Mouse (Mus musculus) thymus, postnatal 10 days (tissue): ENCODE measurements around the gene Prdm10.
A peak's percentile ranks its signal among the peaks of the same experiment; 100 is the strongest.

Source experiments
- DNase-seq, 2 experiments: peaks; one replicate each; pipeline ENCODE4 v3.0.0; 2021; ENCODE audit warnings: low spot score in 2 of 2

Gene Prdm10

GRCm38 (mm10) chr9:31262226-31263105 lies 17.9 kb upstream of the Prdm10 start:
- no peak for DNase-seq

- DNase-seq: no peak
Observed at GRCm38 (mm10) chr9:31266013-31266659, 14.2 kb upstream of the Prdm10 start.

- no peak for DNase-seq
Observed at GRCm38 (mm10) chr9:31271221-31272015, 8.9 kb upstream of the Prdm10 start.

GRCm38 (mm10) chr9:31272160-31272559 lies 8.2 kb upstream of the Prdm10 start:
- DNase-seq: no peak

GRCm38 (mm10) chr9:31278651-31279050 lies 1.7 kb upstream of the Prdm10 start:
- no peak for DNase-seq

- DNase-seq: no peak
Observed at GRCm38 (mm10) chr9:31279306-31279705, 1.0 kb upstream of the Prdm10 start.

GRCm38 (mm10) chr9:31279885-31280365 lies 413 bp upstream of the Prdm10 start:
- DNase-seq: peak; percentile 64 to 69

GRCm38 (mm10) chr9:31281011-31281662 lies 799 bp downstream of the Prdm10 start:
- DNase-seq: peak in 1 of 2 experiments; percentile 65

GRCm38 (mm10) chr9:31281663-31282015 lies 1.3 kb downstream of the Prdm10 start:
- DNase-seq: peak in 1 of 2 experiments; percentile 28

- DNase-seq: no peak
Observed at GRCm38 (mm10) chr9:31282536-31282935, 2.2 kb downstream of the Prdm10 start.

- DNase-seq: no peak
Observed at GRCm38 (mm10) chr9:31283044-31283443, 2.7 kb downstream of the Prdm10 start.

GRCm38 (mm10) chr9:31283911-31284310 lies 3.6 kb downstream of the Prdm10 start:
- DNase-seq: no peak

GRCm38 (mm10) chr9:31290201-31290862 lies 10.0 kb downstream of the Prdm10 start:
- no peak for DNase-seq

GRCm38 (mm10) chr9:31291978-31292377 lies 11.6 kb downstream of the Prdm10 start:
- DNase-seq: no peak

- DNase-seq: no peak
Observed at GRCm38 (mm10) chr9:31293208-31293607, 12.9 kb downstream of the Prdm10 start.

GRCm38 (mm10) chr9:31295311-31295710 lies 15.0 kb downstream of the Prdm10 start:
- no peak for DNase-seq

GRCm38 (mm10) chr9:31296293-31296692 lies 16.0 kb downstream of the Prdm10 start:
- DNase-seq: no peak

GRCm38 (mm10) chr9:31298751-31299150 lies 18.4 kb downstream of the Prdm10 start:
- DNase-seq: no peak

GRCm38 (mm10) chr9:31300525-31300924 lies 20.2 kb downstream of the Prdm10 start:
- no peak for DNase-seq

- peak; percentile 51 to 53 for DNase-seq
Observed at GRCm38 (mm10) chr9:31301107-31301506, 20.8 kb downstream of the Prdm10 start.
